Mouse (Mus musculus) bone marrow, adult 2 months (tissue): Measurements from ENCODE around the gene Ankrd9.

Source experiments
- CTCF ChIP-seq: fragments of 200-500 bp; IDR thresholded peaks from 2 replicates; pipeline ENCODE4 v1.5.1; 2011; ENCODE audit warnings: low read length, control low read depth; ENCODE audit not compliant: control insufficient read depth, insufficient read depth
- POLR2A ChIP-seq: fragments of 200-500 bp; IDR thresholded peaks from 2 replicates; pipeline ENCODE4 v1.6.1; 2011; ENCODE audit warnings: low read depth, mild to moderate bottlenecking, control low read depth, low read length, borderline replicate concordance; ENCODE audit not compliant: control insufficient read depth

DNA sequence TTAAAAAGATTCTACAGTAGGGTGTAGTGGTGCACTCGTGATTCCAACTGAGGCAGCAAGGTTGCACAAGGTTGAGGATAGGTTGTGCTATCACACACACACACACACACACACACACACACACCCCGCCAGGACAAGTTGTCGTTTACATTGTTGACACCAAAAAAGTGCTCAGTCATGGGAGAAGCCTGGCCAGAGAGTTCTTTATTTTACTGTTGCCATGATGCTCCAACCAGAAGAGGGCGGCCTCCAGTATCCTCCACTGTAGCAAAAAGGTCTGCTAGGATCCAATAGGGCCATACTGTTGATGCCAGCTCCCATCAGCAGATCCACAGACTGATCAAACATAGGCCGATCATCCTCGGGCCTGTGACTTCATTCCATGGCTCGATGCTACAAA, 27.6 kb downstream of the Ankrd9 start:
- TF ChIP-seq CTCF (no peak), POLR2A (no peak)
